Mouse (Mus musculus): ENCODE measurements at regions not wholly inside any gene's neighbourhood (a gene's known extent, or its start where the extent isn't known, plus 50 kb on each side); places are given as distances from the start of the nearest gene placed in this dataset.
"Not testable (repeated sequence)": the region's sequence is repeated elsewhere in the genome, so short reads cannot be mapped to it uniquely, and the experiment has no call there.

- TF ChIP-seq TAL1, GATA1 (IDR thresholded peaks at IDR 0.05; ENCODE audit: low read length): not testable (repeated sequence)
Measured at GRCm38 (mm10) chr6:84273907-84274306, 265.5 kb downstream of the Dysf start.

Measured in erythroblast, embryonic 14.5 days (primary cell).